Mouse (Mus musculus) G1E (cell line): ENCODE data around the gene Pfas.
"Not testable (repeated sequence)": the region's sequence is repeated elsewhere in the genome, so short reads cannot be mapped to it uniquely, and the experiment has no call there.

Experiments
- CTCF ChIP-seq: IDR thresholded peaks from 2 replicates; pipeline ENCODE4 v1.5.1; 2012; ENCODE audit warnings: low read depth, low read length, inconsistent platforms, mixed read lengths
- POLR2AphosphoS5 ChIP-seq: IDR thresholded peaks from 2 replicates; pipeline ENCODE4 v1.6.1; 2012; ENCODE audit warnings: low read depth, low read length, inconsistent platforms; ENCODE audit not compliant: insufficient replicate concordance
- TAL1 ChIP-seq: conservative IDR thresholded peaks from 2 replicates; pipeline ENCODE4 v1.6.1; 2012; ENCODE audit warnings: low read depth, low read length, inconsistent platforms, mixed read lengths

GRCm38 (mm10) chr11:69011445-69011844 is 3.2 kb upstream of the Pfas start:
- TF ChIP-seq CTCF, POLR2AphosphoS5, TAL1: not testable (repeated sequence)
